Mouse (Mus musculus) MEL (cell line): ENCODE results near the gene Enoph1. TPM values are rescaled to one million over a fixed set of nuclear protein-coding genes. Genes with fewer than 3 reads are reported as not detected.

Source experiments
- DNase-seq: peaks from one replicate; pipeline ENCODE4 v3.0.0; 2011; ENCODE audit warnings: low read depth, low spot score
- H3K27ac ChIP-seq: 2 replicates; pipeline ENCODE4 v1.5.1; 2012; ENCODE audit warnings: low read depth, mild to moderate bottlenecking, control low read depth, low read length, moderate library complexity; ENCODE audit not compliant: control insufficient read depth
- H3K27me3 ChIP-seq, 2 experiments: fragments of 150-350 bp in 1 of 2; sonication (generic) in 1 of 2; 2 replicates each; pipeline ENCODE4 v1.6.1; 2012; ENCODE audit warnings: low read length in 2 of 2, mild to moderate bottlenecking in 2 of 2, improper control_type of control experiment in 1 of 2, moderate library complexity in 1 of 2; ENCODE audit not compliant: insufficient read depth in 2 of 2, control insufficient read depth in 1 of 2
- H3K36me3 ChIP-seq, 2 experiments: 2 replicates each; pipeline ENCODE4 v1.6.1; 2012 to 2014; ENCODE audit warnings: low read length in 2 of 2, improper control_type of control experiment in 1 of 2, inconsistent platforms in 1 of 2, mild to moderate bottlenecking in 1 of 2; ENCODE audit not compliant: insufficient read depth in 2 of 2, control insufficient read depth in 1 of 2
- H3K4me1 ChIP-seq, 2 experiments: fragments of 150-350 bp in 1 of 2; sonication (generic) in 1 of 2; 2 replicates each; pipeline ENCODE4 v1.6.1; 2012; ENCODE audit warnings: low read length in 2 of 2, improper control_type of control experiment in 1 of 2, mild to moderate bottlenecking in 1 of 2; ENCODE audit not compliant: insufficient read depth in 2 of 2, control insufficient read depth in 1 of 2
- H3K4me3 ChIP-seq, 2 experiments: fragments of 150-350 bp in 1 of 2; sonication (generic) in 1 of 2; 2 replicates each; pipeline ENCODE4 v1.5.1; 2012; ENCODE audit warnings: low read depth in 2 of 2, low read length in 2 of 2, mild to moderate bottlenecking in 2 of 2, moderate library complexity in 2 of 2, control low read depth in 1 of 2, improper control_type of control experiment in 1 of 2; ENCODE audit not compliant: control insufficient read depth in 1 of 2, insufficient read depth in 1 of 2
- H3K79me2 ChIP-seq: 2 replicates; pipeline ENCODE4 v1.6.1; 2012; ENCODE audit warnings: mild to moderate bottlenecking, low read length, moderate library complexity; ENCODE audit not compliant: control insufficient read depth, poor library complexity, insufficient read depth
- H3K9ac ChIP-seq: 2 replicates; pipeline ENCODE4 v1.6.1; 2012; ENCODE audit warnings: low read depth, mild to moderate bottlenecking, control low read depth, low read length, moderate library complexity; ENCODE audit not compliant: control insufficient read depth, poor library complexity, severe bottlenecking
- H3K9me3 ChIP-seq: fragments of 150-350 bp; sonication (generic); replicated peaks from 2 replicates; pipeline ENCODE4 v1.6.1; 2012; ENCODE audit warnings: mild to moderate bottlenecking, low read length, improper control_type of control experiment, moderate library complexity; ENCODE audit not compliant: insufficient read depth
- BHLHE40 ChIP-seq: IDR thresholded peaks from 2 replicates; pipeline ENCODE4 v1.6.1; 2012; ENCODE audit warnings: low read depth, mild to moderate bottlenecking, inconsistent platforms, low read length, improper control_type of control experiment, borderline replicate concordance
- CHD1 ChIP-seq: IDR thresholded peaks from 2 replicates; pipeline ENCODE4 v1.6.1; 2012; ENCODE audit warnings: low read depth, mild to moderate bottlenecking, inconsistent platforms, low read length, improper control_type of control experiment
- CHD2 ChIP-seq: IDR thresholded peaks from 2 replicates; pipeline ENCODE4 v1.6.1; 2011; ENCODE audit warnings: low read length, improper control_type of control experiment
- CTCF ChIP-seq, 3 experiments: IDR thresholded peaks in 2 of 3; conservative IDR thresholded peaks in 1 of 3; 2 replicates each; pipeline ENCODE4 v1.5.1; 2011 to 2012; ENCODE audit warnings: low read length in 3 of 3, low read depth in 2 of 3, mild to moderate bottlenecking in 2 of 3, improper control_type of control experiment in 1 of 3, inconsistent platforms in 1 of 3, mixed read lengths in 1 of 3, moderate library complexity in 1 of 3; ENCODE audit not compliant: control insufficient read depth in 1 of 3, insufficient read depth in 1 of 3, poor library complexity in 1 of 3, severe bottlenecking in 1 of 3
- E2F4 ChIP-seq: IDR thresholded peaks from 2 replicates; pipeline ENCODE4 v1.6.1; 2011; ENCODE audit warnings: low read depth, low read length, improper control_type of control experiment, borderline replicate concordance
- EP300 ChIP-seq, 2 experiments: IDR thresholded peaks; 2 replicates each; pipeline ENCODE4 v1.6.1; 2011; ENCODE audit warnings: improper control_type of control experiment in 2 of 2, low read length in 2 of 2, low read depth in 1 of 2, mild to moderate bottlenecking in 1 of 2
- GABPA ChIP-seq: IDR thresholded peaks from 2 replicates; pipeline ENCODE4 v1.6.1; 2012; ENCODE audit warnings: low read depth, mild to moderate bottlenecking, inconsistent platforms, low read length, improper control_type of control experiment, moderate library complexity
- GATA1 ChIP-seq: IDR thresholded peaks from 2 replicates; pipeline ENCODE4 v1.6.1; 2011; ENCODE audit warnings: low read depth, low read length, improper control_type of control experiment
- JUND ChIP-seq: IDR thresholded peaks from 2 replicates; pipeline ENCODE4 v1.6.1; 2011; ENCODE audit warnings: low read depth, mild to moderate bottlenecking, improper control_type of control experiment, low read length
- KAT2A ChIP-seq: conservative IDR thresholded peaks from 2 replicates; pipeline ENCODE4 v1.6.1; 2012; ENCODE audit warnings: low read depth, low read length, improper control_type of control experiment, inconsistent platforms
- MAFK ChIP-seq: IDR thresholded peaks from 2 replicates; pipeline ENCODE4 v1.6.1; 2011; ENCODE audit warnings: low read depth, mild to moderate bottlenecking, low read length, improper control_type of control experiment, borderline replicate concordance
- MAX ChIP-seq: IDR thresholded peaks from 2 replicates; pipeline ENCODE4 v1.6.1; 2011; ENCODE audit warnings: low read length, improper control_type of control experiment
- MAZ ChIP-seq: IDR thresholded peaks from 2 replicates; pipeline ENCODE4 v1.6.1; 2012; ENCODE audit warnings: low read depth, mild to moderate bottlenecking, inconsistent platforms, low read length, improper control_type of control experiment
- MEF2A ChIP-seq: IDR thresholded peaks from 2 replicates; pipeline ENCODE4 v1.6.1; 2014; ENCODE audit warnings: low read depth, mild to moderate bottlenecking, inconsistent platforms, low read length, improper control_type of control experiment; ENCODE audit not compliant: poor library complexity, insufficient replicate concordance, severe bottlenecking; ENCODE audit errors: extremely low read depth
- MXI1 ChIP-seq: IDR thresholded peaks from 2 replicates; pipeline ENCODE4 v1.6.1; 2011; ENCODE audit warnings: mild to moderate bottlenecking, low read depth, low read length, improper control_type of control experiment
- MYB ChIP-seq: IDR thresholded peaks from 2 replicates; pipeline ENCODE4 v1.6.1; 2011; ENCODE audit warnings: mild to moderate bottlenecking, low read depth, low read length, improper control_type of control experiment
- MYC ChIP-seq: IDR thresholded peaks from 2 replicates; pipeline ENCODE4 v1.6.1; 2011; ENCODE audit warnings: low read depth, mild to moderate bottlenecking, low read length, improper control_type of control experiment, moderate library complexity
- NELFE ChIP-seq: IDR thresholded peaks from 2 replicates; pipeline ENCODE4 v1.6.1; 2011; ENCODE audit warnings: low read depth, low read length, improper control_type of control experiment
- NRF1 ChIP-seq: IDR thresholded peaks from 2 replicates; pipeline ENCODE4 v1.6.1; 2014; ENCODE audit warnings: low read depth, mild to moderate bottlenecking, inconsistent platforms, low read length, improper control_type of control experiment, moderate library complexity; ENCODE audit not compliant: poor library complexity, insufficient read depth, severe bottlenecking
- POLR2AphosphoS2 ChIP-seq: IDR thresholded peaks from 2 replicates; pipeline ENCODE4 v1.6.1; 2011; ENCODE audit warnings: low read length, improper control_type of control experiment
- POLR2AphosphoS5 ChIP-seq: IDR thresholded peaks from 2 replicates; pipeline ENCODE4 v1.6.1; 2012; ENCODE audit warnings: low read depth, borderline replicate concordance, mild to moderate bottlenecking, inconsistent platforms, low read length, moderate library complexity, mixed read lengths
- SIN3A ChIP-seq: IDR thresholded peaks from 2 replicates; pipeline ENCODE4 v1.6.1; 2012; ENCODE audit warnings: low read length, improper control_type of control experiment, inconsistent platforms
- SMC3 ChIP-seq: IDR thresholded peaks from 2 replicates; pipeline ENCODE4 v1.6.1; 2011; ENCODE audit warnings: low read depth, low read length, improper control_type of control experiment
- TAL1 ChIP-seq: IDR thresholded peaks from 2 replicates; pipeline ENCODE4 v1.6.1; 2012; ENCODE audit warnings: mild to moderate bottlenecking, inconsistent platforms, low read length, moderate library complexity, mixed read lengths
- TBP ChIP-seq: IDR thresholded peaks from 2 replicates; pipeline ENCODE4 v1.8.0; 2011; ENCODE audit warnings: low read depth, low read length, improper control_type of control experiment
- UBTF ChIP-seq: IDR thresholded peaks from 2 replicates; pipeline ENCODE4 v1.6.1; 2012; ENCODE audit warnings: low read depth, mild to moderate bottlenecking, inconsistent platforms, low read length, improper control_type of control experiment, moderate library complexity, borderline replicate concordance; ENCODE audit not compliant: insufficient read depth
- USF2 ChIP-seq, 2 experiments: IDR thresholded peaks; 2 replicates each; pipeline ENCODE4 v1.6.1; 2011 to 2012; ENCODE audit warnings: improper control_type of control experiment in 2 of 2, low read length in 2 of 2, borderline replicate concordance in 1 of 2, inconsistent platforms in 1 of 2, low read depth in 1 of 2, mild to moderate bottlenecking in 1 of 2; ENCODE audit not compliant: insufficient read depth in 1 of 2
- ZMIZ1 ChIP-seq: IDR thresholded peaks from 2 replicates; pipeline ENCODE4 v1.6.1; 2012; ENCODE audit warnings: low read depth, mild to moderate bottlenecking, inconsistent platforms, low read length, improper control_type of control experiment, moderate library complexity
- ZNF384 ChIP-seq: IDR thresholded peaks from 2 replicates; pipeline ENCODE4 v1.6.1; 2012; ENCODE audit warnings: low read depth, mild to moderate bottlenecking, inconsistent platforms, low read length, improper control_type of control experiment
- polyA plus RNA-seq, 2 experiments: library from polyadenylated mRNA; stranded (reverse) in 1 of 2; unstranded in 1 of 2; fragments of >175 nt in 1 of 2; fragments of >200 nt in 1 of 2; gene quantifications; 2 replicates each; pipeline versions ENCODE4 v1.2.1 to v1.2.4; 2012; ENCODE audit warnings: low replicate concordance in 2 of 2, low read depth in 1 of 2; ENCODE audit not compliant: insufficient read length in 2 of 2, insufficient read depth in 1 of 2, missing spikeins in 1 of 2
- total RNA-seq: library from RNA; depleted of rRNA; stranded (reverse); fragments of 300-350 nt; gene quantifications from 2 replicates; pipeline ENCODE4 v1.2.3, GENCODE M21; 2012

Enoph1 gene
- total and polyA plus RNA-seq, 3 experiments = 83.3 to 89.0 TPM; not detected in 1

- Histone ChIP-seq H3K27ac (peak overlapping the region; percentile 76), H3K9me3 (no peaks in the 10 kb centered on the region), H3K4me3 (peak overlapping the region; percentile 25 to 47)
These were observed 33.9 kb upstream of the Enoph1 start for GRCm38 (mm10) chr5:100005896-100006295.

GRCm38 (mm10) chr5:100006324-100007039 lies 33.3 kb upstream of the Enoph1 start:
- H3K9me3 ChIP-seq = no peaks in the 10 kb centered on the region
- H3K27me3 ChIP-seq = no peaks in the 10 kb centered on the region
- H3K36me3 ChIP-seq = peaks cover 0 to 24% of the 10 kb centered on the region in 2 experiments; a peak in 2 of 4 replicates
- peak overlapping the region in 1 of 2 experiments; percentile 21; a peak in 1 of 4 replicates for H3K4me3 ChIP-seq
- H3K9ac ChIP-seq = peak overlapping the region; percentile 2
- H3K79me2 ChIP-seq = no peaks in the 10 kb centered on the region
- DNase-seq = peak; percentile 80
- H3K4me1 ChIP-seq = peaks cover 14 to 37% of the 10 kb centered on the region in 2 experiments
- H3K27ac ChIP-seq = peak overlapping the region; percentile 76
- no peak for TF ChIP-seq CHD1
- TF ChIP-seq SMC3 = no peak
- no peak for TF ChIP-seq E2F4
- no peak for TF ChIP-seq NRF1
- TF ChIP-seq POLR2AphosphoS2 = no peak
- TF ChIP-seq CTCF (IDR thresholded peaks at IDR 0.05 in 2 of 3, conservative IDR thresholded peaks at IDR 0.05 in 1 of 3; ENCODE audit: control insufficient read depth in 1 of 3, insufficient read depth in 1 of 3, low read depth in 2 of 3, low read length in 3 of 3, poor library complexity in 1 of 3, severe bottlenecking in 1 of 3) = no peak
- TF ChIP-seq ZMIZ1 = no peak
- TF ChIP-seq EP300 (IDR thresholded peaks at IDR 0.05; ENCODE audit: low read depth in 1 of 2, low read length in 2 of 2) = peak; percentile 90 to 93
- TF ChIP-seq JUND = no peak
- TF ChIP-seq POLR2AphosphoS5 = no peak
- TF ChIP-seq ZNF384 = no peak
- TF ChIP-seq MAX = no peak
- TF ChIP-seq BHLHE40 = 0 out of 2 replicates have a peak, but pooled peaks have one; percentile 32
- TF ChIP-seq GABPA = no peak
- no peak for TF ChIP-seq NELFE
- TF ChIP-seq MYB = no peak
- TF ChIP-seq GATA1 = peak; percentile 97
- peak; percentile 18; the same call in 1 of the 2 replicates for TF ChIP-seq MXI1
- no peak; the same call in 1 of the 2 replicates for TF ChIP-seq MAZ
- TF ChIP-seq KAT2A = no peak
- no peak for TF ChIP-seq USF2 (IDR thresholded peaks at IDR 0.05; ENCODE audit: borderline replicate concordance in 1 of 2, insufficient read depth in 1 of 2, low read depth in 1 of 2, low read length in 2 of 2)
- peak; percentile 36; the same call in 1 of the 2 replicates for TF ChIP-seq SIN3A
- TF ChIP-seq MAFK = peak; percentile 12; the same call in 1 of the 2 replicates
- no peak for TF ChIP-seq CHD2
- TF ChIP-seq MEF2A = no peak
- TF ChIP-seq TBP = no peak
- 0 out of 2 replicates have a peak, but pooled peaks have one; percentile 32 for TF ChIP-seq MYC
- no peak for TF ChIP-seq UBTF
- TF ChIP-seq TAL1 = peak; percentile 80

More at GRCm38 (mm10) chr5:100005896-100006295, 33.9 kb upstream of the Enoph1 start:
- Histone ChIP-seq H3K9ac (peak overlapping the region; percentile 2), H3K4me1 (peaks cover 14 to 37% of the 10 kb centered on the region in 2 experiments), H3K36me3 (peaks cover 0 to 24% of the 10 kb centered on the region in 2 experiments; a peak in 2 of 4 replicates), H3K79me2 (no peaks in the 10 kb centered on the region)
- TF ChIP-seq CHD1 (0 out of 2 replicates have a peak, but pooled peaks have one; percentile 19), BHLHE40 (no peak)
- TF ChIP-seq, all 39 proteins: peak for 1
- no peaks in the 10 kb centered on the region for H3K27me3 ChIP-seq
- DNase-seq = peak; percentile 28
